Mouse (Mus musculus) limb, embryonic 14.5 days (tissue): ENCODE measurements at regions not wholly inside any gene's neighbourhood (a gene's known extent, or its start where the extent isn't known, plus 50 kb on each side); places are given as distances from the start of the nearest gene placed in this dataset.

Source experiments
- ATAC-seq: fragments of 200-750 bp; cut with Nextera tagmentation; 2 replicates; pipeline ENCODE4 v1.8.0; 2017; ENCODE audit warnings: low read depth, moderate number of reproducible peaks, moderate TSS enrichment; ENCODE audit not compliant: low FRiP score
- DNase-seq: peaks from one replicate; pipeline ENCODE4 v3.0.0-alpha.2; 2015; ENCODE audit warnings: low spot score
- H3K27ac ChIP-seq: fragments of 300-500 bp; sonication (generic); replicated peaks from 2 replicates; pipeline ENCODE4 v1.5.1; 2014; ENCODE audit warnings: low read depth, mild to moderate bottlenecking, low read length, moderate library complexity, mixed read lengths
- H3K27me3 ChIP-seq: fragments of 300-500 bp; sonication (generic); 2 replicates; pipeline ENCODE4 v1.6.1; 2014; ENCODE audit warnings: low read length, mixed read lengths; ENCODE audit not compliant: control insufficient read depth, insufficient read depth
- H3K36me3 ChIP-seq: fragments of 300-500 bp; sonication (generic); 2 replicates; pipeline ENCODE4 v1.6.1; 2014; ENCODE audit warnings: mild to moderate bottlenecking, low read length, moderate library complexity, mixed read lengths; ENCODE audit not compliant: control insufficient read depth, insufficient read depth
- H3K4me1 ChIP-seq: fragments of 300-500 bp; sonication (generic); 2 replicates; pipeline ENCODE4 v1.6.1; 2014; ENCODE audit warnings: antibody characterized with exemption, low read length, mixed read lengths; ENCODE audit not compliant: control insufficient read depth, insufficient read depth
- H3K4me2 ChIP-seq: fragments of 300-500 bp; sonication (generic); replicated peaks from 2 replicates; pipeline ENCODE4 v1.6.1; 2014; ENCODE audit warnings: low read depth, mild to moderate bottlenecking, low read length, moderate library complexity; ENCODE audit not compliant: severe bottlenecking
- H3K4me3 ChIP-seq: fragments of 300-500 bp; sonication (generic); replicated peaks from 2 replicates; pipeline ENCODE4 v1.5.1; 2014; ENCODE audit warnings: low read length
- H3K9ac ChIP-seq: fragments of 300-500 bp; sonication (generic); 2 replicates; pipeline ENCODE4 v1.6.1; 2014; ENCODE audit warnings: mild to moderate bottlenecking, low read depth, low read length, moderate library complexity; ENCODE audit not compliant: severe bottlenecking
- H3K9me3 ChIP-seq: fragments of 300-500 bp; sonication (generic); 2 replicates; pipeline ENCODE4 v1.6.1; 2016; ENCODE audit warnings: low read length; ENCODE audit not compliant: control insufficient read depth
- POLR2A ChIP-seq: fragments of 200-500 bp; IDR thresholded peaks from 2 replicates; pipeline ENCODE4 v1.8.0; 2012; ENCODE audit warnings: inconsistent platforms, mild to moderate bottlenecking, moderate library complexity, borderline replicate concordance; ENCODE audit not compliant: insufficient read depth, insufficient read length; ENCODE audit errors: extremely low read depth
- WGBS: fragments of 180-500 bp; shearing (Covaris S2); extraction: QIAGEN DNeasy Blood & Tissue Kit; methylation state at CpG from one replicate; pipeline ENCODE4 v1.1.7; 2014; 5-methylcytosine and 5-hydroxymethylcytosine counted together

- H3K27ac ChIP-seq, result no peak overlapping the region
- no peaks in the 10 kb centered on the region for H3K9me3 ChIP-seq
- H3K36me3 ChIP-seq, result no peaks in the 10 kb centered on the region
- DNase-seq (no peak), ATAC-seq (no peak)
- H3K4me2 ChIP-seq, result no peak overlapping the region
- no peak overlapping the region for H3K4me3 ChIP-seq
- no peaks in the 10 kb centered on the region for H3K4me1 ChIP-seq
- no peak for TF ChIP-seq POLR2A
- H3K27me3 ChIP-seq, result no peaks in the 10 kb centered on the region
- WGBS, result 39% methylated on average over 9 of the region's 13 CpGs
- H3K9ac ChIP-seq, result no peak overlapping the region
Observed at GRCm38 (mm10) chr3:130794142-130794925, 64.1 kb upstream of the Rpl34 start.

GRCm38 (mm10) chr3:130780706-130781240, 50.6 kb upstream of the Rpl34 start:
- no peak overlapping the region for H3K4me3 ChIP-seq
- ATAC-seq (no peak), DNase-seq (no peak)
- H3K27ac ChIP-seq, result no peak overlapping the region
- H3K36me3 ChIP-seq, result no peaks in the 10 kb centered on the region
- 43% methylated on average over 11 of the region's 11 CpGs for WGBS
- no peak overlapping the region for H3K9ac ChIP-seq
- H3K9me3 ChIP-seq, result no peaks in the 10 kb centered on the region
- H3K4me1 ChIP-seq, result no peaks in the 10 kb centered on the region
- no peaks in the 10 kb centered on the region for H3K27me3 ChIP-seq
- H3K4me2 ChIP-seq, result no peak overlapping the region
- TF ChIP-seq POLR2A, result no peak
